Mouse (Mus musculus) MEL (cell line): ENCODE measurements around the gene Spi1.

Experiments
- CHD2 ChIP-seq: IDR thresholded peaks from 2 replicates; pipeline ENCODE4 v1.6.1; 2011; ENCODE audit warnings: low read length, improper control_type of control experiment
- EP300 ChIP-seq, 2 experiments: IDR thresholded peaks; 2 replicates each; pipeline ENCODE4 v1.6.1; 2011; ENCODE audit warnings: improper control_type of control experiment in 2 of 2, low read length in 2 of 2, low read depth in 1 of 2, mild to moderate bottlenecking in 1 of 2
- POLR2A ChIP-seq, 2 experiments: IDR thresholded peaks; 2 replicates each; pipeline ENCODE4 v1.6.1; 2011 to 2012; ENCODE audit warnings: low read length in 2 of 2, mild to moderate bottlenecking in 2 of 2, control low read depth in 1 of 2, improper control_type of control experiment in 1 of 2, low read depth in 1 of 2, moderate library complexity in 1 of 2; ENCODE audit not compliant: control insufficient read depth in 1 of 2, insufficient read depth in 1 of 2, poor library complexity in 1 of 2
- ZKSCAN1 ChIP-seq: IDR thresholded peaks from 2 replicates; pipeline ENCODE4 v1.6.1; 2012; ENCODE audit warnings: low read depth, mild to moderate bottlenecking, inconsistent platforms, low read length, improper control_type of control experiment, moderate library complexity

GRCm38 (mm10) chr2:91059376-91059775 is 22.8 kb upstream of the Spi1 start:
- peak in 1 of 2 experiments; percentile 1; a peak in 1 of 4 replicates for TF ChIP-seq POLR2A (IDR thresholded peaks at IDR 0.05; ENCODE audit: control insufficient read depth in 1 of 2, insufficient read depth in 1 of 2, low read depth in 1 of 2, low read length in 2 of 2, poor library complexity in 1 of 2)
- no peak for TF ChIP-seq ZKSCAN1
- no peak for TF ChIP-seq EP300 (IDR thresholded peaks at IDR 0.05; ENCODE audit: low read depth in 1 of 2, low read length in 2 of 2)
- TF ChIP-seq CHD2: no peak
